In genomic region chr17:84158461-84158795, GRCm38 (mm10) we compare ENCODE assay signal across 18 mouse cellular contexts. TPM values are rescaled to one million over a fixed set of nuclear protein-coding genes. Genes with fewer than 3 reads are reported as not detected.
A peak's percentile ranks its signal among the peaks of the same experiment; 100 is the strongest.
DNase-seq lines count a peak whose midpoint lies in the region; ATAC-seq and TF ChIP-seq lines count a peak whose summit lies in the region.
"Had no signal": no experiment of that assay in that cellular context is flagged by ENCODE, and none has a peak within 500 bp of the region (broad histone marks: within the 10 kb centered on the region; RNA-seq: fewer than 3 reads in every experiment).

No protein-coding gene starts in this region.

- DNase-seq in kidney, adult 11 months, result no peak
- peak; percentile 3 for DNase-seq in thymus, adult 2 months
- no peak for DNase-seq in thymus, postnatal 0 days (ENCODE audit: low spot score)
- peak; percentile 6 for DNase-seq in liver
- no peak for DNase-seq in left cerebral cortex, postnatal 36 days (ENCODE audit: low spot score in 2 of 2)
- DNase-seq: adrenal gland, adult 8-10 months; cerebellum, adult 2 months had no signal

- no peaks in the 10 kb centered on the region for H3K27me3 ChIP-seq in kidney, embryonic 15.5 days
- no peaks in the 10 kb centered on the region for H3K27me3 ChIP-seq in thymus, adult 2 months (ENCODE audit: control insufficient read depth, insufficient read depth, low read length)
- H3K27me3 ChIP-seq in stomach, embryonic 15.5 days (replicated peaks), result no peaks in the 10 kb centered on the region

- no peak for TF ChIP-seq CTCF in thymus, adult 2 months (IDR thresholded peaks at IDR 0.05; ENCODE audit: borderline replicate concordance, control insufficient read depth, extremely low read depth, insufficient read depth, low read length, poor library complexity)

- peaks cover 61% of the 10 kb centered on the region for H3K4me1 ChIP-seq in kidney, embryonic 15.5 days
- H3K4me1 ChIP-seq in thymus, adult 2 months (replicated peaks; ENCODE audit: control insufficient read depth, insufficient read depth, low read length), result peaks cover 83% of the 10 kb centered on the region
- peaks cover 33% of the 10 kb centered on the region for H3K4me1 ChIP-seq in stomach, embryonic 15.5 days

- H3K4me3 ChIP-seq in kidney, embryonic 15.5 days (replicated peaks), result no peak overlapping the region
- no peak overlapping the region for H3K4me3 ChIP-seq in thymus, adult 2 months (ENCODE audit: control insufficient read depth, insufficient read depth, low read length)
- H3K4me3 ChIP-seq in stomach, embryonic 15.5 days (replicated peaks), result no peak overlapping the region
- H3K4me3 ChIP-seq: heart, embryonic 12.5 days; left cerebral cortex, adult 2 months; limb, embryonic 13.5 days; midbrain, embryonic 10.5 days; neural tube, embryonic 15.5 days had no signal

- intact Hi-C loops in left cerebral cortex, postnatal 36 days (cut with DNase I), result no loop called here

- 61% methylated on average over 12 of the region's 12 CpGs for WGBS in kidney, embryonic 15.5 days
- 95% methylated on average over 12 of the region's 12 CpGs for WGBS in thymus, adult 2 months
- WGBS in stomach, embryonic 15.5 days, result 85% methylated on average over 12 of the region's 12 CpGs

- H3K9ac ChIP-seq in kidney, embryonic 15.5 days, result no peak overlapping the region
- H3K9ac ChIP-seq in stomach, embryonic 15.5 days, result no peak overlapping the region
- H3K9ac ChIP-seq: heart, embryonic 12.5 days; neural tube, embryonic 15.5 days had no signal

- no peak overlapping the region for H3K4me2 ChIP-seq in kidney, embryonic 15.5 days
- H3K4me2 ChIP-seq in stomach, embryonic 15.5 days, result no peak overlapping the region
- H3K4me2 ChIP-seq: heart, embryonic 12.5 days; limb, embryonic 13.5 days; neural tube, embryonic 15.5 days had no signal

- no peak for TF ChIP-seq POLR2A in thymus, adult 2 months (IDR thresholded peaks at IDR 0.05; ENCODE audit: control insufficient read depth, extremely low read depth, insufficient read depth, low read length, poor library complexity)

- H3K9me3 ChIP-seq in kidney, embryonic 15.5 days (replicated peaks), result no peaks in the 10 kb centered on the region
- H3K9me3 ChIP-seq in stomach, embryonic 15.5 days, result no peaks in the 10 kb centered on the region
- H3K9me3 ChIP-seq: heart, embryonic 12.5 days; limb, embryonic 13.5 days; midbrain, embryonic 10.5 days; neural tube, embryonic 15.5 days had no signal

- no peaks in the 10 kb centered on the region for H3K36me3 ChIP-seq in kidney, embryonic 15.5 days
- H3K36me3 ChIP-seq in thymus, adult 2 months (ENCODE audit: control insufficient read depth, insufficient read depth, low read length), result no peaks in the 10 kb centered on the region
- no peaks in the 10 kb centered on the region for H3K36me3 ChIP-seq in stomach, embryonic 15.5 days
- H3K36me3 ChIP-seq: heart, embryonic 12.5 days; limb, embryonic 13.5 days; midbrain, embryonic 10.5 days; neural tube, embryonic 15.5 days had no signal

- no peak for ATAC-seq in kidney, embryonic 15.5 days (replicated peaks; ENCODE audit: low FRiP score)
- ATAC-seq in stomach, embryonic 15.5 days (ENCODE audit: insufficient read depth, low FRiP score, low read depth), result no peak
- no peak for ATAC-seq in activated CD4-positive, CD25-positive, alpha-beta regulatory T cell, adult 4 months
- ATAC-seq: CD4-positive, CD25-positive, alpha-beta regulatory T cell, adult 4 months; forebrain, embryonic 14.5 days; hindbrain, embryonic 16.5 days had no signal

- H3K27ac ChIP-seq in kidney, embryonic 15.5 days, result peak overlapping the region; percentile 97
- H3K27ac ChIP-seq in thymus, adult 2 months (ENCODE audit: control insufficient read depth, insufficient read depth, low read length), result no peak overlapping the region
- peak overlapping the region; percentile 90 for H3K27ac ChIP-seq in stomach, embryonic 15.5 days
- H3K27ac ChIP-seq: left cerebral cortex, adult 2 months; limb, embryonic 13.5 days; neural tube, embryonic 15.5 days had no signal

RNA-seq across cellular contexts. Expression of gene Zfp36l2, which starts 29.3 kb away (rescaled TPM):
- polyA plus RNA-seq in kidney, embryonic 15.5 days (2015; fragmentation: Nextera tagmentation; extraction: Ambion mirVana), result 13.7 and 14.7 TPM in 2 replicates
- 182 and 287 TPM in 2 replicates for polyA plus RNA-seq in thymus, adult 2 months (2012; rRNA removed)
- polyA plus RNA-seq in thymus, postnatal 0 days (2015; fragmentation: Nextera tagmentation; extraction: Ambion mirVana), result 28.4 and 35.1 TPM in 2 replicates
- polyA plus RNA-seq in stomach, embryonic 15.5 days (2015; fragmentation: Nextera tagmentation; extraction: Ambion mirVana), result 24.6 and 25.7 TPM in 2 replicates
- total RNA-seq in left cerebral cortex, postnatal 36 days (2021), result 10 to 100 TPM; 23.9 to 28.3 TPM
- 10 to 100 TPM; 31.3 to 64.3 TPM for polyA plus RNA-seq in activated CD4-positive, CD25-positive, alpha-beta regulatory T cell, adult 4 months (2017; shearing (Covaris generic))

Comparison
In these comparisons a context has a peak if more than half of its experiments do, and no peak if none do; other contexts are left out.
1. DNase-seq: peak in thymus, adult 2 months (single experiment) and liver (single experiment); none in kidney, adult 11 months (single experiment), thymus, postnatal 0 days (single experiment) and left cerebral cortex, postnatal 36 days (0 of 2).